Mouse (Mus musculus) intestine, embryonic 15.5 days (tissue): ENCODE measurements around the gene Phospho1. TPM values are rescaled to one million over a fixed set of nuclear protein-coding genes. Genes with fewer than 3 reads are reported as not detected.

Source experiments
- ATAC-seq: fragments of 200-750 bp; cut with Nextera tagmentation; 2 replicates; pipeline ENCODE4 v1.8.0; 2017; ENCODE audit warnings: moderate TSS enrichment, moderate library complexity
- H3K27ac ChIP-seq: fragments of 300-500 bp; sonication (generic); 2 replicates; pipeline ENCODE4 v1.5.1; 2015; ENCODE audit warnings: mild to moderate bottlenecking, inconsistent platforms
- H3K27me3 ChIP-seq: fragments of 300-500 bp; sonication (generic); replicated peaks from 2 replicates; pipeline ENCODE4 v1.6.1; 2015; ENCODE audit warnings: inconsistent platforms
- H3K36me3 ChIP-seq: fragments of 300-500 bp; sonication (generic); 2 replicates; pipeline ENCODE4 v1.6.1; 2015; ENCODE audit warnings: inconsistent platforms
- H3K4me1 ChIP-seq: fragments of 300-500 bp; sonication (generic); replicated peaks from 2 replicates; pipeline ENCODE4 v1.6.1; 2015; ENCODE audit warnings: inconsistent platforms
- H3K4me2 ChIP-seq: fragments of 300-500 bp; sonication (generic); replicated peaks from 2 replicates; pipeline ENCODE4 v1.6.1; 2015; ENCODE audit warnings: mild to moderate bottlenecking, inconsistent platforms
- H3K4me3 ChIP-seq: fragments of 300-500 bp; sonication (generic); replicated peaks from 2 replicates; pipeline ENCODE4 v1.5.1; 2015; ENCODE audit warnings: inconsistent platforms
- H3K9ac ChIP-seq: fragments of 300-500 bp; sonication (generic); 2 replicates; pipeline ENCODE4 v1.6.1; 2015; ENCODE audit warnings: inconsistent platforms
- H3K9me3 ChIP-seq: fragments of 300-500 bp; sonication (generic); 2 replicates; pipeline ENCODE4 v1.6.1; 2016; ENCODE audit warnings: inconsistent platforms
- WGBS: fragments of 180-500 bp; shearing (Covaris S2); methylation state at CpG from one replicate; pipeline ENCODE4 v1.1.7; 2015; 5-methylcytosine and 5-hydroxymethylcytosine counted together
- polyA plus RNA-seq: library from polyadenylated mRNA; unstranded; fragments of >200 nt; fragmentation: Nextera tagmentation; extraction: Ambion mirVana; gene quantifications from 2 replicates; pipeline ENCODE4 v1.2.1, GENCODE M21; 2015

The Phospho1 gene
- 0.55 and 0.56 TPM in 2 replicates for polyA plus RNA-seq

DNA sequence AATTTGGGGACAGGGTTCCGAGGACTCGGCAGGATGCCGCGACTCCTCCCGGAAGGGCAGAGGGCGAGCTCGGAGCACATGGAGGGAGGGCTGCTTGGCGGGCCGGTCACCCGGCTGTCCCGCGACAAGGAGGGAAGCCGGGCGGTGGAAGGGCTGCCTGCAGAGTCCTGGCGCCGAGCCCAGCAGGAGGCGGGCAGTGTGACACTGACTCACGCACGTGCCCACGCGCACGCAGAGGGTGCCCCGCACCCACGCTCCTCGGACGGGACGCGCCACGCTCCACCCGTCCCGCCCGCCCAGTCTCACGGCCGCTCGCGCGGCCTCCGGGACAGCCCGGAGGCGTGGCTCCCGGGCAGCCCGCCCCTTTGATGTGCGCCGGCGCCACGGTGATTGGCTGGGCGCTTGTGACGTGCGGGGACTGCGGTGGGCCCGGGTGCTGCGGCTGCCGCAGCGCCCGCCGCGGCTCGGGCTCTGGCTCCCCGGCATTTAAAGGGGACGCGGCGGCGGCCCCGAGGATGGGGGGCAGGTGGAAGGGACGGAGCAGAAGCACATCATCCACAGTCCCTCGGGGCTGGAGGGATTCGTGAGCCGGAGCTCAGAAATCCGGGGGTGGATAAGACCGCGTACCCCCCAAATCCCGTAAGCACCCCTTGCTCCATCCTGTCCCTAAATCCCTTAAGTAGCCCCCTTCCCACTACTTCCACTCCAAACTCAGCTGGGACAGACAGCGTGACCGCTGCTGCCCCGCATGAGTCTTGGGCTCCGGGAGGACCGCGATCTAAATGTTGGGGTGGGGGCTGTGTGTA lies at the start of gene Phospho1:
Phospho1 (plus strand) TSS at position 429 of the 806 bp plus-strand sequence.
- Histone ChIP-seq H3K4me2 (peak within 1 kb of the TSS; percentile 95), H3K4me3 (peak within 1 kb of the TSS; percentile 71), H3K4me1 (peaks cover 12% of the 10 kb centered on the region), H3K27ac (0 out of 2 replicates have a peak within 1 kb of the TSS, but pooled peaks have one; percentile 2), H3K9me3 (no peaks in the 10 kb centered on the region), H3K27me3 (peaks cover 28% of the 10 kb centered on the region), H3K36me3 (no peaks in the 10 kb centered on the region), H3K9ac (peak within 1 kb of the TSS; percentile 78)
- WGBS, result under 1% methylated on average over 78 of the region's 78 CpGs
- ATAC-seq, result peak; percentile 98

DNA sequence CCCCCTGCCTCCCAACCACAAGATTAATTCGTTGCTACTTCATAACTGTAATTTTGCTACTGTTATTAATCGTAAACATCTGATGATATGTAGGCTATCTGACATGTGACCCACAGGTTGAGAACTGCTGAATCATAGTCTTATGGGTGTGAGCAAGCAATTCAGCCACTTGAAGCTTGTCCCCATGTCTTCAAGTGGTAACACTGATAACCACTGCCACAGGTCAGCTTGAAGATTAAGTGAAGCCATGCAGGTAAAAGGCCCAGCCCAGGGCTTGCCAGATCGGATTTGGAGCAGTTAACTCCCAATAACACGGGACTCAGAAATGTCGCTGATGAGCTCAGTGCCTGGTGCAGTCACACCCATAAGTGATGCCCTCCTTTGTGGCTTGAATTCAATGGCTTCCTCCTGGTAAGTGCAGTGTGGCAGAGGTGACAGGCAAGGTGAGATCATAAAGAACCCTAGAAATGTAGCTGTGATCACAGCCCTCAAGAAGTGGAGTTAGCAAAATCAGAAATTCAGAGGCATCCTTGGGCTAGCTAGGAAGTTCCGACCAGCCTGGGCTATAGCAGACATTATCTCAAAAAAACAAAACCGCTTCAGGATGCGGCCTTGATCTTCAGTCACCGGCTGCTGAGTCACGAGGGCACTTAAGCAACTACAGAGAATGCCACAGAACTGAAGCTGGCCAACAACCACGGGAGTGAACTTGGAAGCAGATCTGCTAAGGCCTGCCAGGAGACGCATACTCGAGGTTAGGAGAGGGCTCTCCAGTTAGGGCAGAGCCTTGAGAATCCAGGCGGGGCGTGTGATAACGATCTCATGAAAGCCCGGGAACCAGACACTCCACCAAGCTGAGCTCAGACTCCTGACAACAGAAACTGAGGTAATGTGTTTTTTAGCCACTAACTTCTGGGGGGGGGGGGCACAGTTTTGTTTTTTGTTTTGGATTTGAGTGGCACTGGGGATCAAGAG lies 46.7 kb upstream of the Phospho1 start:
- Histone ChIP-seq H3K9ac (no peak overlapping the region), H3K36me3 (no peaks in the 10 kb centered on the region), H3K27ac (no peak overlapping the region), H3K4me3 (no peak overlapping the region), H3K27me3 (no peaks in the 10 kb centered on the region), H3K4me1 (no peaks in the 10 kb centered on the region; the same call in 1 of the 2 replicates), H3K4me2 (no peak overlapping the region), H3K9me3 (no peaks in the 10 kb centered on the region)
- 57% methylated on average over 17 of the region's 17 CpGs for WGBS
- peak; percentile 74 for ATAC-seq

DNA sequence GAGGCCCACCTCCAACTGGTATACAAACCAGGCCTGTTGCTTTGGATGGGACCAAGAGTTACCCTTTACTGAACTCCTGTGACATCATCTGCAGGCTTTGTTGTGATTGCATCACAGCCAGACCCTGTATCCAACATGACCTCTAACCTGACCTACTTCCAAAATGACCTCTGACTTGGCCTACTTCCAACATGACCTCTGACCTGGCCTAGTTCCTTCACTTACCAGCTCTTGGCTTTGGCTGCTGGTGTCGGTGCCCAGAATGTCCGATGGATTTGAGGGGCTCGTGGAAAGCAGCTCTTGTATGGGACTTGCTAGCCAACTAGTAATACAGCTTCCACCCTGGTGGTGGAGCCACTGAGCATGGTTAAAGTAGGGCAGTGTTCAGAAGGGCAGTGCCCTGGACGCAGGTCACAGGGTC lies 45.5 kb upstream of the Phospho1 start:
- no peaks in the 10 kb centered on the region for H3K27me3 ChIP-seq
- H3K4me3 ChIP-seq, result no peak overlapping the region
- H3K36me3 ChIP-seq, result no peaks in the 10 kb centered on the region
- H3K9ac ChIP-seq, result no peak overlapping the region
- H3K4me2 ChIP-seq, result no peak overlapping the region
- ATAC-seq, result no peak
- no peaks in the 10 kb centered on the region for H3K9me3 ChIP-seq
- no peaks in the 10 kb centered on the region; the same call in 1 of the 2 replicates for H3K4me1 ChIP-seq
- H3K27ac ChIP-seq, result no peak overlapping the region
- WGBS, result 82% methylated on average over 4 of the region's 4 CpGs

DNA sequence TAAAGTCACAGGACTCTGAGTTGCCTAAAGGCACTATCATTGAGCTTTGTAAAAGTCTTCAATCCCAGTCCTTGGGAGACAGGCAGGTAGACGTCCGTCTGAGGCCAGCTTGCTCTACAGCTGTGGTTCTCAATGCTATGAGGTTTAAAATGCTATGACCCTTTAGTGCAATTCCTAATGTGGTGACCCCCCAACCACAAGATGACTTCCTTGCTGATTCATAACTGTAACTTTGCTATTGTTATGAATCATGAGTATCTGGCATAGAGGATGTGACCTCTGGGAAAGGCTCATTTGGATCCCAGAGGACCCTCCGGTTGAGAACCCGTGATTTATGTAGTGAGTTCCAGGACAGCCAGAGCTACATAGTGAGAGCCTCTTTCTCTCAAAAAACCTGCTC lies 44.9 kb upstream of the Phospho1 start:
- no peak overlapping the region for H3K9ac ChIP-seq
- no peaks in the 10 kb centered on the region for H3K27me3 ChIP-seq
- no peaks in the 10 kb centered on the region for H3K36me3 ChIP-seq
- no peak overlapping the region for H3K27ac ChIP-seq
- H3K4me1 ChIP-seq, result no peaks in the 10 kb centered on the region; the same call in 1 of the 2 replicates
- no peaks in the 10 kb centered on the region for H3K9me3 ChIP-seq
- H3K4me3 ChIP-seq, result no peak overlapping the region
- H3K4me2 ChIP-seq, result no peak overlapping the region
- ATAC-seq, result no peak
- WGBS, result 86% methylated on average over 4 of the region's 4 CpGs

DNA sequence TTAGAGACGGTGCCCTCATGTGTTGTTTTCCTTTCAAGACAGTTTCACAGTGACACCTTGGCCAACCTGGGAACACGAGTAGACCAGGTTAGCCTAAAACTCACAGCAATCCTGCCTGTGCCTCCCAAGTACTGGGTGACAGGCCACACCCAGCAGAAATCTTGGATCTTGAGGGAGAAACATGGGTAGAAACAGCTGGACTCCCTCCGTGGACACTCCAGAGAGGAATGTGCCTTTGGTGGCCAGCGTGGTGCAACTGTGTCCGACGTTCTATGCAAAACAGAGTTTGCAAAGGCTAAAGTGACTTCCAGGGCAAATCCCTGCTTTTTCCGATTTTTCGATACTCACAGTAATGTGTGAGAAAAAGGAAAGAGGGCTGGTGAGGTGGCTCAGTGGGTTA lies 43.8 kb upstream of the Phospho1 start:
- whole genome bisulfite sequencing, result 89% methylated on average over 8 of the region's 8 CpGs
- H3K4me1 ChIP-seq, result no peaks in the 10 kb centered on the region; the same call in 1 of the 2 replicates
- no peaks in the 10 kb centered on the region for H3K27me3 ChIP-seq
- no peak overlapping the region for H3K4me3 ChIP-seq
- no peak for ATAC-seq
- H3K4me2 ChIP-seq, result no peak overlapping the region
- H3K9ac ChIP-seq, result no peak overlapping the region
- H3K36me3 ChIP-seq, result no peaks in the 10 kb centered on the region
- H3K9me3 ChIP-seq, result no peaks in the 10 kb centered on the region
- H3K27ac ChIP-seq, result no peak overlapping the region

DNA sequence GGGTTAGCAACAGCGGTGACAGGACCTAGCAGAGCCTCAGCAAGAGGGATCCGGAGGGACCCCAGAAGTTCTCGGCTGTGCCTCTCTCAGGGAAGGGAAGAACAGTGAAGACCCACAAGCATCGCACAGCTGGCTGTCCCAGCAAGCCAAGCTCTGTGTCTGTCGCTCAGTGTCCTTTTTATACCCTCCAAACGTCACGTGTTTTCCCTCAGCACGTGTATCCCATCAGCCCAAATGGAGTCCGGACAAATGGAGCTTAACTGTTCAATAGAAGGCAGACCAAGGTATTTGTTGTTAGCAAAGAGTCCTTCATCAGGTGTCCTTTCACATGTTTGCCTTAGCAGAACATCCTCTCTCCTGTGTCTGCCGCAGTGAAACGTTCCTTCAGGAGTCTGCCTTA lies 42.7 kb upstream of the Phospho1 start:
- Histone ChIP-seq H3K4me3 (no peak overlapping the region), H3K36me3 (no peaks in the 10 kb centered on the region), H3K4me2 (no peak overlapping the region), H3K4me1 (no peaks in the 10 kb centered on the region; the same call in 1 of the 2 replicates), H3K27me3 (no peaks in the 10 kb centered on the region), H3K9me3 (no peaks in the 10 kb centered on the region), H3K9ac (no peak overlapping the region), H3K27ac (no peak overlapping the region)
- 85% methylated on average over 11 of the region's 11 CpGs for WGBS
- ATAC-seq, result no peak

DNA sequence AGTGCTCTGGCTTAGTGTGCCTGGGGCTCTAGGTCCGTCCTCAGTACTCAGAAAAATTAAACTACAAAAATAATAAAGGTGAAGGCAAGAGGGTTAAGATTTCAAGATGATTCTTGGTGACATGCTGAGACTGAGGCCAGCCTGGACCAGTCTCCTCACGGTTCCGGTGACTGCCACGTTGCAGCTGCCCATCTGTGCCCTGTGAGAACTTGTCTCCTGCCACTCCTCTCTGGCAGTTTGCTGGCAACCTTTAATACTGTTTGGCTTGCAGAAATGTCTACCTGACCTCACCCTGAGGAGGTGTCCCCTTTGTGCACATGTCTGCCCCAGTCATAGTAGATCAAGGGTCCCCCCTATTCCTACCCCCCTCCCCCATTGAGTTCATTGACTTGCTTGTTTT lies 40.8 kb upstream of the Phospho1 start:
- 87% methylated on average over 4 of the region's 4 CpGs for WGBS
- no peak overlapping the region for H3K9ac ChIP-seq
- no peak overlapping the region for H3K4me3 ChIP-seq
- H3K9me3 ChIP-seq, result no peaks in the 10 kb centered on the region
- H3K36me3 ChIP-seq, result no peaks in the 10 kb centered on the region
- H3K27me3 ChIP-seq, result no peaks in the 10 kb centered on the region
- no peaks in the 10 kb centered on the region for H3K4me1 ChIP-seq
- no peak overlapping the region for H3K4me2 ChIP-seq
- H3K27ac ChIP-seq, result no peak overlapping the region
- ATAC-seq, result no peak

DNA sequence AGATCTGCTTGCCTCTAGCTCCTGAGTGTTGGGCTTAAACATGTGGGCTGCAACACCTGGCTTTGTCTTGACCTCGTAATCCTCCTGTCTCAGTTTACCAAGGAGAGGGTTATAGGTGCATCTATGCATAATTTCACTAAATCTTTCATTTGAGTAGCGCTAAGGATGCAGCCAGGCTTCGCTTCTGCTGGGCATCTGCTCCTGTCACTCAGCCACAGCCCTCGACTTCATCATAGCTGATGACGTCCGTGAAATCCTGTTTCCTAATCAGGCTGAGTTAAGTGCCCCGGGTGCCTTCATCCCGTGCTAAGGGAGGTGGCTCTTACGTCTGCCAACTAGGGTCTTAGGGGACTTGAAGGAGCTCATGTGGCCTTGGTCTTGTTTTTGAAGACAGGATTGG lies 40.3 kb upstream of the Phospho1 start:
- Histone ChIP-seq H3K4me3 (no peak overlapping the region), H3K9me3 (no peaks in the 10 kb centered on the region), H3K9ac (no peak overlapping the region), H3K36me3 (no peaks in the 10 kb centered on the region), H3K27me3 (no peaks in the 10 kb centered on the region), H3K4me2 (no peak overlapping the region), H3K27ac (no peak overlapping the region), H3K4me1 (no peaks in the 10 kb centered on the region)
- ATAC-seq, result no peak
- 83% methylated on average over 9 of the region's 9 CpGs for WGBS

DNA sequence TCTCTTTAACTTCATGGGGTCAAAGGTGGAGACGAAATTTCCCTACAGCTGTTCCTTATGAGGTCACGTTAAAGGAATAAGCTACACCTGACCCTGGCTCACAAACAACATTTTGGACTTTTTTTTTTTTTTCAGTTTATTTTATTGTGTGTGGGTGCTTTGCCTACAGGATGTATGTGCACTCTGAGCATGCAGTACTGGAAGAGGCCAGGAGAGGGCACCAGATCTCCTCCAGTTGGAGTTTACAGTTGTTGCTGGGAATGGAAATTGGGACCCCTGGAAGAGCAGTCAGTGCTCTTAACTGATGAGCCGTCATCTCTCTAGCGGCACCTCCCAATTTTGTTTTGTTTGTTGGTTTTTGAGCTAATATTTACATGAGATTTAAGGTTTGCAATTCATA lies 38.6 kb upstream of the Phospho1 start:
- no peak for ATAC-seq
- Histone ChIP-seq H3K4me1 (no peaks in the 10 kb centered on the region), H3K9me3 (no peaks in the 10 kb centered on the region), H3K4me2 (no peak overlapping the region), H3K9ac (no peak overlapping the region), H3K27me3 (no peaks in the 10 kb centered on the region), H3K36me3 (no peaks in the 10 kb centered on the region), H3K4me3 (no peak overlapping the region), H3K27ac (no peak overlapping the region)
- 93% methylated on average over 4 of the region's 4 CpGs for WGBS

DNA sequence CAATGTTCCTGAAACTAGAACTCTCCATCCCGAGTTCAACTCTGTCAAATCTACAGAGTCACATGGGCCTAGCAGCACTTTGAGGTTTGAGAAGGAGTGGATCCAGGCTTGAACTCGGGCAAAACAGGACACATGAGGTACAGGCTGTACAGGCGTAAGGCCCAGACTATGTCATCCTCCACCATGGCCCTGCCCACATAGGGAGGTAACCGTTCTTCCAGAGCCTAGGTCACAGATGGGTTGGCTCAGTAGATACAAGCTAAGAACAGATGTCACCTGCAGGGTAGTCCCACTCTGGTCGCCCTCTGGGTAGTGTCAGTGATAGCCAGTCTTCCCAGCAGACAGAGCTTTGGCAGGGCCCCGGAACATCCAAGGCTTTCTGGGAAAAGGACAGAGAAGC lies 37.8 kb upstream of the Phospho1 start:
- Histone ChIP-seq H3K9ac (no peak overlapping the region), H3K4me2 (no peak overlapping the region), H3K4me3 (no peak overlapping the region), H3K27ac (no peak overlapping the region), H3K36me3 (no peaks in the 10 kb centered on the region), H3K4me1 (no peaks in the 10 kb centered on the region), H3K9me3 (no peaks in the 10 kb centered on the region), H3K27me3 (no peaks in the 10 kb centered on the region)
- WGBS, result 87% methylated on average over 6 of the region's 6 CpGs
- no peak for ATAC-seq

DNA sequence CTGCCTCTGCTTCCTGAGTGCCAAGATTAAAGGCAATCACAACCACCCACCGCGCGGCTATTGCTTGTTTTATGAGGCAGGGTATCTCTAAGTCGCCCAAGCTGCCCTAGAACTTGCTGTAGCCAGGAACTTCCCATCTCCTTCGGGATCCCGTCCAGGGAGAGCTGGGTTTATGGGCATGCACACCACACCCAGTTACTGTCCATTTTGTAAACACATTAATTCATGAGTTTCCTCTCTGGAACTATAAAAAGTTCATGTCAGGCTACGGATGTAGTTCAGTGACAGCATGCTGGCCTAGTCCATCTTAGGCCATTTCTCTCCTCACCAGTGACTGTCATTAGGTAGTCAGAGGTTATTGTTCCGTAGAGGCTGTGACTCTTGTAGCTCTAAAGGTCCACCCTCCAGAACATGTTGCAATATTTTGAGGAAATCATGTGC lies 34.8 kb upstream of the Phospho1 start:
- no peak overlapping the region for H3K4me3 ChIP-seq
- no peak overlapping the region for H3K9ac ChIP-seq
- no peaks in the 10 kb centered on the region for H3K9me3 ChIP-seq
- no peaks in the 10 kb centered on the region for H3K27me3 ChIP-seq
- no peak overlapping the region for H3K4me2 ChIP-seq
- no peaks in the 10 kb centered on the region for H3K36me3 ChIP-seq
- no peaks in the 10 kb centered on the region for H3K4me1 ChIP-seq
- no peak for ATAC-seq
- H3K27ac ChIP-seq, result no peak overlapping the region
- 77% methylated on average over 8 of the region's 8 CpGs for WGBS

DNA sequence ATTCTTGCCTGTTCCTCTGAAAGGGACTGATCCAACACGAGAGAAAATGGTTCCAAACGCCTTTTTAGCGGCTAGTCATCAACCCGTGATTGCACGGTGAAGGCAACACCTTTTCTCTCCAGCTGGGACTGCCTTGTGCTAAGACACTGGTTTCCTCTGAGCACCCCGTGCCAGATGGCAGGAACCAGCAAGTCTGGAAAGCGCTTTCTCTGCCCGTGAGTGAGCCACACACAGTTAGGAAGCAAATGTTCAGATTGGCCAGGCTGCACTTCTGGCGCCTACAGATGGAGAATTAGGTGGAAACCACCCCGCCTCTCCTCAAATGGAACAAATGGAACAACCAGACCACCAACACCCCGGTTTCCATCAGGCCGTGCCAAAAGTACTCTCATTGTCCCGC lies 32.5 kb upstream of the Phospho1 start:
- no peaks in the 10 kb centered on the region for H3K9me3 ChIP-seq
- H3K4me1 ChIP-seq, result peaks cover 6% of the 10 kb centered on the region
- no peak for ATAC-seq
- peaks cover 8% of the 10 kb centered on the region for H3K27me3 ChIP-seq
- no peak overlapping the region for H3K4me2 ChIP-seq
- H3K4me3 ChIP-seq, result no peak overlapping the region
- no peak overlapping the region for H3K9ac ChIP-seq
- 79% methylated on average over 13 of the region's 13 CpGs for WGBS
- H3K27ac ChIP-seq, result no peak overlapping the region
- H3K36me3 ChIP-seq, result no peaks in the 10 kb centered on the region
